Mouse (Mus musculus) brain, embryonic 14.5 days (tissue): Measurements from ENCODE around the gene Gm28035.

Source experiments
- CTCF ChIP-seq: fragments of 200-500 bp; IDR thresholded peaks from 2 replicates; pipeline ENCODE4 v1.5.1; 2012; ENCODE audit warnings: inconsistent platforms, mild to moderate bottlenecking, moderate library complexity, borderline replicate concordance; ENCODE audit not compliant: insufficient read depth, insufficient read length; ENCODE audit errors: extremely low read depth
- POLR2A ChIP-seq: fragments of 200-500 bp; IDR thresholded peaks from 2 replicates; pipeline ENCODE4 v1.6.1; 2012; ENCODE audit warnings: mild to moderate bottlenecking, inconsistent platforms, borderline replicate concordance; ENCODE audit not compliant: poor library complexity, insufficient read depth, insufficient read length, severe bottlenecking; ENCODE audit errors: extremely low read depth

GRCm38 (mm10) chr2:30253809-30254208, 13.4 kb downstream of the Gm28035 start:
- TF ChIP-seq POLR2A (no peak), CTCF (no peak)
